Mouse (Mus musculus) layer of hippocampus, adult 2 months (tissue): ENCODE results near the gene Olfr1264. TPM values are rescaled to one million over a fixed set of nuclear protein-coding genes. Genes with fewer than 3 reads are reported as not detected.

Experiments
- DNase-seq, 2 experiments: peaks; one replicate each; pipeline ENCODE4 v3.0.0; 2022; ENCODE audit warnings: low spot score in 2 of 2
- H3K27ac ChIP-seq: fragments of 200-600 bp; 2 replicates; pipeline ENCODE4 v1.8.1; 2022
- H3K4me3 ChIP-seq: fragments of 200-600 bp; 2 replicates; pipeline ENCODE4 v1.8.1; 2022; ENCODE audit warnings: mild to moderate bottlenecking
- CTCF ChIP-seq: fragments of 200-600 bp; conservative IDR thresholded peaks from 2 replicates; pipeline ENCODE4 v1.8.1; 2022; ENCODE audit warnings: antibody characterized with exemption, mild to moderate bottlenecking, moderate library complexity
- long read RNA-seq, 2 experiments: library from polyadenylated mRNA; stranded (forward); transcript quantifications; one replicate each; pipeline ENCODE4 v2.0.0; 2021; ENCODE audit warnings: borderline mapping rate in 2 of 2
- total RNA-seq, 2 experiments: library from RNA; stranded (reverse); gene quantifications; 2 replicates each; pipeline ENCODE4 v1.2.3; 2021

Gene Olfr1264
- not detected for total RNA-seq
- long read RNA-seq, experiment 1 = 0 reads
- long read RNA-seq, experiment 2 = 0 reads

- no peak for TF ChIP-seq CTCF
- Histone ChIP-seq H3K4me3 (no peak within 1 kb of the TSS), H3K27ac (no peak within 1 kb of the TSS)
- DNase-seq = no peak
Measured at GRCm38 (mm10) chr2:90025477-90025876, at the start of gene Olfr1264. Olfr1264 (minus strand) TSS chr2:90025577.

- no peak for DNase-seq
- TF ChIP-seq CTCF = no peak
- Histone ChIP-seq H3K4me3 (no peak overlapping the region), H3K27ac (no peak overlapping the region)
Measured at GRCm38 (mm10) chr2:90070065-90070464, 44.7 kb upstream of the Olfr1264 start.

- no peak for TF ChIP-seq CTCF
- Histone ChIP-seq H3K4me3 (no peak within 1 kb of the TSS), H3K27ac (no peak within 1 kb of the TSS)
- no peak for DNase-seq
Measured at GRCm38 (mm10) chr2:90063494-90063893, 38.1 kb upstream of the Olfr1264 start, which contains the start of gene Olfr140. Olfr140 (minus strand) TSS chr2:90063594.

- H3K27ac ChIP-seq = no peak within 1 kb of the TSS
- no peak for TF ChIP-seq CTCF
- no peak for DNase-seq
- no peak within 1 kb of the TSS for H3K4me3 ChIP-seq
Measured at GRCm38 (mm10) chr2:90035037-90035436, 9.7 kb upstream of the Olfr1264 start, which contains the start of gene Olfr1265. Olfr1265 (plus strand) TSS chr2:90035337.

- no peak within 1 kb of the TSS for H3K27ac ChIP-seq
- no peak within 1 kb of the TSS for H3K4me3 ChIP-seq
- no peak for DNase-seq
- no peak for TF ChIP-seq CTCF
Measured at GRCm38 (mm10) chr2:90011831-90012230, 13.5 kb downstream of the Olfr1264 start, which contains the start of gene Olfr1263. Olfr1263 (plus strand) TSS chr2:90012131.

GRCm38 (mm10) chr2:89999845-90000244 is 25.5 kb downstream of the Olfr1264 start, which contains the start of gene Olfr1262:
Olfr1262 (plus strand) TSS chr2:90000145.
- H3K4me3 ChIP-seq = no peak within 1 kb of the TSS
- no peak within 1 kb of the TSS for H3K27ac ChIP-seq
- DNase-seq = no peak
- no peak for TF ChIP-seq CTCF

- H3K27ac ChIP-seq = no peak within 1 kb of the TSS
- DNase-seq = no peak
- no peak for TF ChIP-seq CTCF
- no peak within 1 kb of the TSS for H3K4me3 ChIP-seq
Measured at GRCm38 (mm10) chr2:89990921-89991320, 34.5 kb downstream of the Olfr1264 start, which contains the start of gene Olfr1261. Olfr1261 (plus strand) TSS chr2:89991221.

- TF ChIP-seq CTCF = no peak
- DNase-seq = no peak
- no peak overlapping the region for H3K4me3 ChIP-seq
- no peak overlapping the region for H3K27ac ChIP-seq
Measured at GRCm38 (mm10) chr2:89977709-89978108, 47.7 kb downstream of the Olfr1264 start.

- peak; percentile 14 to 44 for DNase-seq
- H3K4me3 ChIP-seq = no peak within 1 kb of the TSS
- H3K27ac ChIP-seq = no peak within 1 kb of the TSS
- no peak for TF ChIP-seq CTCF
Measured at GRCm38 (mm10) chr2:89974184-89974583, 51.2 kb downstream of the Olfr1264 start, which contains the start of gene Olfr1260. Olfr1260 (plus strand) TSS chr2:89974340.

Other genes with a start within 250 kb of the Olfr1264 start
- not detected for gene Olfr1254, start 232.0 kb downstream of the Olfr1264 start, total RNA-seq
- not detected for gene Olfr1255, start 213.5 kb downstream of the Olfr1264 start, total RNA-seq
- gene Olfr1256, start 184.0 kb downstream of the Olfr1264 start, total RNA-seq = not detected
- not detected for gene Olfr48, start 177.4 kb downstream of the Olfr1264 start, total RNA-seq
- not detected for gene Olfr1257, start 147.1 kb downstream of the Olfr1264 start, total RNA-seq
- not detected for gene Olfr1258, start 98.3 kb downstream of the Olfr1264 start, total RNA-seq
- not detected for gene Olfr1259, start 76.9 kb downstream of the Olfr1264 start, total RNA-seq
- not detected for gene Olfr1260, start 51.2 kb downstream of the Olfr1264 start, total RNA-seq
- not detected for gene Olfr1261, start 34.4 kb downstream of the Olfr1264 start, total RNA-seq
- gene Olfr1262, start 25.4 kb downstream of the Olfr1264 start, total RNA-seq = not detected
- gene Olfr1263, start 13.4 kb downstream of the Olfr1264 start, total RNA-seq = not detected
- not detected for gene Olfr1265, start 9.8 kb upstream of the Olfr1264 start, total RNA-seq
- not detected for gene Olfr140, start 38.0 kb upstream of the Olfr1264 start, total RNA-seq
- gene Olfr1269, start 95.8 kb upstream of the Olfr1264 start, total RNA-seq = not detected
- not detected for gene Olfr32, start 116.7 kb upstream of the Olfr1264 start, total RNA-seq
- gene Olfr1270, start 127.5 kb upstream of the Olfr1264 start, total RNA-seq = not detected
- gene Olfr1506, start 198.9 kb upstream of the Olfr1264 start, total RNA-seq = not detected
- not detected for gene Olfr142, start 232.0 kb upstream of the Olfr1264 start, total RNA-seq
- gene Olfr1271, start 245.5 kb upstream of the Olfr1264 start, total RNA-seq = not detected